Mouse (Mus musculus) telencephalon, adult 2 months (tissue): ENCODE results near the gene Fam102b.

Source experiments
- DNase-seq: peaks from one replicate; pipeline ENCODE4 v3.0.0-alpha.2; 2011; ENCODE audit warnings: low read depth, low spot score

The Fam102b gene

GRCm38 (mm10) chr3:108961226-108961625 is 66.2 kb downstream of the Fam102b start:
- no peak for DNase-seq

DNA sequence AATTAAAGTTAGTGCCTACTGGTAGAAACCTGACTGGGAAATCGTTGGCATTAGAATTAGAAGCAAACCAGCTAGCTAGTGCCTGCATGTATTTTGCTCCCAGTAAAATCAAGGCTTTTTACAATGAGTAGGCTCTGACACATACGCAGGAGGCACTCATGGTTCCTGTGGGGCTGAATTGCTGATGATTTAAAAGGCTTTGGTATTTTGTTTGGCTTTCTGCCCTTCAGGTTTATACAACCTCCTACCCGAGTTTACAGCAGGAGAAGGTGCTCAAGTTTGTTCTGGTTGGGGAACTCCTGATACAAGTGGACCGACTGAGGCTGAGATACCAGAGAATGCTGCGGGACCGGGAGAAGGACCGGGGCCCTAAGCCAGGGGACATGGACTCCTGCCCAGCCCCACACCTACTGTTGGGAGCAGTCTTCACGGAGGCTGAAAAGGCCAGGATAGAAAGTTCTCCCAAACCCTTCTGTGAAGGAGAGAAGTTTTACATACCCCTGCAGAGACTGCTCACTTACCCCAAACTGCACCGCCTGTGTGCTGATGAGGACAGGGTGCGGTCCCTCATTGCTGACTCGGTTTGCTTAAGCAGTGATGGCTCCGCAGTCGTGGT is 67.6 kb downstream of the Fam102b start:
- DNase-seq: no peak

DNA sequence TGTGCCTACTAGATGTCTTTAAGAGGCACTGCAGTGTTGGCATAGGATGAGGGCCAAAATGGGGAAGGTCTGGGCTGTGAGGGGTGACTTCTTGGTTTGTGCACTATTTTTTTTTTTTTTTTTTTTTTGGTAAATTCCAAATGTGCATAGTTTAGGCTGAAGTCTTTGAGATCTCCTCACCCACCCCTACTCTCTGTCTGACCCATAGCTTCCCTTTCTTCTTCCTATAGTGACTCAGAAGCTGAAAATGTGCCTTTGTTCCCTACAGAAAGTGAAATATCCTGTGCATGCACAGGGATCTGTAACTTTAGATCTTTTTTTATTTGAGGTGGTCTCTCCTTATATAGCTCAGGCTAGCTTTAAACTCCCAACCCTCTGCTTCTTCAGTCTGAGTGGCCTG is 69.4 kb downstream of the Fam102b start:
- DNase-seq: no peak

DNA sequence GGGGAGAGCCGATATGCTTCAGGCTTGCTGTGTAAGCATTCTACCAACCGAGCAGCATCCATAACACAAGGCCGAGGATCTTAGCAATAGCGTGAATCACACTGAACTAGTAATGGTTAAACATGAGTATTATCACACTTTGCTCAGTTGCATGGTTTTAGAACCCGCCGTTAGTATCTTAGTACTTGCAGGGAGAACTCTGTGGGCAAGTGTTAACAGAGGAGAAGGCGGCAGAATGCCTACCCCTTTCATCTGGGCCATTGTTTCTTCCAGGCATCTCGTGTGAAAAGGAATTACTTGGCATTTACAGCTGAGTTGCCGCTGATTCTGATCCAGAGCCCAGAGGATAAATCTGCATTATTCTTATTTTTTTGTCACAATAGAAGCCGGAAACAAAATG is 86.4 kb downstream of the Fam102b start:
- no peak for DNase-seq

GRCm38 (mm10) chr3:108940001-108940633 is 87.3 kb downstream of the Fam102b start, which contains the start of gene Gm9857:
TSS of gene Gm9857 (minus strand) at chr3:108940445.
- DNase-seq: no peak

DNA sequence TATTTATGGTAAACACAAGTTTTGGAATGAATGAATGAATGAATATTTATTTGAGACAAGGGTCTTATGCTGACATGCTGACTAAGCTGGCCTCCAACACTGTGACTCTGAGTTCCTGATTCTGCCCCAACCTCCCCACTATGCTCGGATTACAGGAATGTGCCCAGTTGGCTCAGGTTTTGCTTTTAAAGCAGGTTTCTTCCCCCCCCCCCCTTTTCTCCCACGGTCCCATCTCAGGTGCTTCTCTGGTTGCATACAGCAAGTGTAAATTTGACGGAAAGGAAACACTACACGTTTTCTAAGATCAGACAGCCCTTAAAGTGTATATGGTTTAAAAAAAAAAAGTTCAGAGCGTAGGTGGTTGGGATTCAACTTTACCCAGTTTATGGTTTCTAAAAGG is 87.8 kb downstream of the Fam102b start, which contains the start of gene Henmt1:
Gene Henmt1, plus strand, starts transcription at position 301 of the 400 bp plus-strand sequence.
- DNase-seq: no peak

DNA sequence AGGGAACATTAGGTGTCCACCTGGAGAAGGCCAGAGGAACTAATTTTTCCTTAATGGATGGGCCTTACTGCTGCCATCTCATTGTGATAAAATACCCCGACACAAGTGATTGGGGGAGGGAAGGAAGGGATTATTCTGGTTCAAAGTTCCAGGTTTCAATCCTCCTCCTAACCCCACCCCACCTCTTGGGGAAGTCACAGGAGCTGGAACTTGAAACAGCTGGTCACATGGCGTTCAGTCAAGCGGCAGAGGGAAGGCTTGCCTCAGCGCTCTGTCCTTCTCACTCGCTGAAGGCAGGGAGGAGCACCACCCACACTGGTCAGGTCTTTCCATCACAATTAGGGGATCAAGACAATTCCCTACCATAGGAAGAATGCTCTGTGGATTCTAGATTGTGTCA is 88.7 kb downstream of the Fam102b start:
- DNase-seq: no peak

GRCm38 (mm10) chr3:108933557-108933956 is 93.8 kb downstream of the Fam102b start:
- no peak for DNase-seq

DNA sequence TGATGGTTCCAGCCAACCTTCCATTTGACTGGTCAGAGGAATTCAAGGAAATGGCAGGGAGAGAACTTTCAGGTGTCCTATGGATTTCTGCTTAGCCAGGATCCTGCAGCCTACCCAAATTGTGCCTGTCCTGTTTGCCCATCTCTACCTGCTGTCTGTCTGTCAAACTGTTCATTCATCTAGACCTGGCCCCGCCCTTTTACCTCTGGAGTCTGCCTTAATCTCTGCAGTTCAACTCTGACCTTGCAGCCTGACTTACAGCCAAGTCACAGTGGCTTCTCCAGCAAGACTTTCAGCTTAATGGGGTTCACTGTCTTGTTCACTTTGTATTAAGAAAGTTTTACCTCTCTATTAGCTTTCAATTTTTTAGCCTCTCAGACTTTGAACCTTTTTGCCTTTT is 101.1 kb downstream of the Fam102b start:
- no peak for DNase-seq

DNA sequence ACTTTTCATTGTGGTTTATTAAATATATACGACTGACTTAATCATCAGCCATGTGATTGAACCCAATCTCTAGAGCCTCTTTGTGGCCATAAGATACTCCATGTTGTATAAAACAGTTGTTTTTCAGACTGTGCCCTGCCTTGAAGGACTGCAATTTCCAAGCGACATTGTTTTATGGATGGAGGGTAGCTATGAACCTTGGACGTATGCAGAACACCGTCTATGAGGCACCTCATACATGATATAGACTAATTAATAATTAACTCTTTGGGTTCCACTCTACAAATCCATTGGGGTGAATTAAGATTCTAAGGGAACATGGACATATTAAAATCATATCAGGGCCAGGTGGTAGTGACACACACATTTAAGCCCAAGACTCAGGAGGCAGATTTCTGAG is 101.7 kb downstream of the Fam102b start:
- no peak for DNase-seq

GRCm38 (mm10) chr3:108921822-108922221 is 105.6 kb downstream of the Fam102b start:
- DNase-seq: no peak
